Mouse (Mus musculus): ENCODE data around the gene Sowaha. TPM values are rescaled to one million over a fixed set of nuclear protein-coding genes. Genes with fewer than 3 reads are reported as not detected.

The Sowaha gene
- polyA plus RNA-seq, 1 experiment = not detected

DNA sequence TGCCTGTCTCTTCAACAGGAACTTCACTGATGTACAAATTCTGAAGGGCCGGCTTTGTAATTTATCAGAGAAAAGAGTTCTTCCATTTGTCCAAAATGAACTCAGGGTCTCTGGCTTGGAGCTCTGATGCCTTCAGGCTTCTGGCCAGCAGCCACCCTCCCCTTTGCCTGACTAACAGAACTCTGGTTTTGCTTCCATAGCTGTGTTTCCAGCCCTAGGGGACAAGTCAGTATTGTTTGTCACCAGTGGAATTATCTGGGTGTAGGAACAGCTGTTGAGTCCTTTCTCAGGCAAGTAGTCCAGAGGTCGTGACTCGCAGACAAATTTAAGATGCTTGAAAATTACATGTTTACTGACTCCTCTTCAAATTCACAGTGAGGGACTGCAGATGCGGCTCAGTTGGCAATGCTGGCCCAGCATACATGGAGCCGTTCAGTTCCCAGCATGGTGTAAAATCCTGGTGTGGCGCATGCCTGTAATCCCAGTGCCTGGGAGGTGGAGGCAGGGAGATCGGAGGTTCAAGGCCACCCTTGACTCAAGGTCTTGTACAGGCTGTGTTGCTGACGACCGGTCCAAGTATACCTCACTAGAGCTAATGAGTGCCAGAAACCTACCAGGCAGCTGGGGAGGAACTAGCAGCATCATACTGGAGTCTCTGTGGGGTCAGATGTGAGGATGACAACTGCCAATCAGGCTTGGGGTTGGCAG lies 27.2 kb upstream of the Sowaha start:
- H3K4me3 ChIP-seq (replicated peaks) = no peak overlapping the region
- peaks cover 22% of the 10 kb centered on the region for H3K27me3 ChIP-seq (replicated peaks)
- TF ChIP-seq GATA1 (IDR thresholded peaks at IDR 0.05; ENCODE audit: borderline replicate concordance, low read length) = no peak
- no peak for TF ChIP-seq FLI1 (IDR thresholded peaks at IDR 0.05; ENCODE audit: low read length)
- H3K9me3 ChIP-seq = peaks cover 4% of the 10 kb centered on the region; the same call in 1 of the 2 replicates
- peaks cover 54% of the 10 kb centered on the region for H3K4me1 ChIP-seq
- H3K36me3 ChIP-seq (replicated peaks; ENCODE audit: low read length) = no peaks in the 10 kb centered on the region

DNA sequence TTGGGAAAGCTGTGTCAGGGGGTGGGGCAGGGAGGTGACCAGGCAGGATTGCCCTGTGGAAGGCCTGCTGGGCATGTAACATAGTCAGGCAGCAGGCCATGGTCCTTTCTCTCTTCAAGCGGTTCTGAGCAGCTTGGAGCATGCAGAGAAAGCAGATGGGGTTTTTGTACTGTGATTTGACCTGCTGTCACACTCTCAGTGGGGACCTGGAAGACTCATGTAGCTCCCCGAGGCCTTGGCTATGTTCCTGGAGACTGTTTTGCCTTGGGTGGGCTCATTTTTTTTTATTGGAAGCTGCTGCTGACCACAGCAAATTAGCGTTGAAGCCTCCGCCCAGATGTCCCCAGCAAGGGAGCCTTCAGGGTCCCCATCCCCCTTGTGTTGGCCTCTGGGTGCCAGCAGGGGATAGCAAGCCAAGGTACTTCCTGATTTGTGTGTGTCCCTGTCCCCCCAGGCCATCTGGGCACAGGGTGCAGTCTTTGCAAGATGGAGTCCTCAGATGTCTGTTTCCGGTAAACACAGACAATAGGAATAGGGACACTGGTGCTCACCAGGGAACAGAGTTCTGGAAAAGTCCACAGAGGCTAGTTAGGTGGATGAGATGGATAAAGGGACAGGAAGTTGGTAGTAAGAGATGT lies 25.1 kb upstream of the Sowaha start:
- Histone ChIP-seq H3K9me3 (peaks cover 4% of the 10 kb centered on the region), H3K4me3 (replicated peaks) (no peak overlapping the region), H3K36me3 (replicated peaks; ENCODE audit: low read length) (no peaks in the 10 kb centered on the region), H3K27me3 (replicated peaks) (peaks cover 23% of the 10 kb centered on the region), H3K4me1 (peaks cover 73% of the 10 kb centered on the region)
- TF ChIP-seq FLI1 (IDR thresholded peaks at IDR 0.05; ENCODE audit: low read length) = no peak
- no peak for TF ChIP-seq GATA1 (IDR thresholded peaks at IDR 0.05; ENCODE audit: borderline replicate concordance, low read length)

DNA sequence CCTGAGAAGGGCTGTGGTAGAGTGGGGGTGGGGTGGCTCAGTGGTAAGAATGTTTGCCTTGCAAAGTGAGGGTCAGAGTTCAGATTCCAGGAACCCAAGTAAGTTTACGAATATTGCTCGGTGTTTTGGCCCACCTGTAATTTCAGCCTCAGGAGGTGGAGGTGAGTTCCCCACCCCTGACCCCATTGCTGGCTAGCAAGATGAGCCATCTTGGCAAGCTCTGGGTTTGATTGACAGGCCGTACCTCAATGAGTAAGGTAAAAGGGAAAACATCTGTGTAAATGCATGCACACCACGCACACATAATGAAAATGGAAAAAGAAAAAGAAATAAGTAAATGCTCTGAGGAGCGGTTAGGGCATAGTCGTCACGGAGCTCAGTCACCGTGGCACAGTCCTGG lies 24.3 kb upstream of the Sowaha start:
- Histone ChIP-seq H3K4me1 (peaks cover 76% of the 10 kb centered on the region), H3K4me3 (replicated peaks) (no peak overlapping the region), H3K27me3 (replicated peaks) (peaks cover 26% of the 10 kb centered on the region), H3K9me3 (peaks cover 12% of the 10 kb centered on the region), H3K36me3 (replicated peaks; ENCODE audit: low read length) (no peaks in the 10 kb centered on the region)
- TF ChIP-seq FLI1 (IDR thresholded peaks at IDR 0.05; ENCODE audit: low read length) (no peak), GATA1 (IDR thresholded peaks at IDR 0.05; ENCODE audit: borderline replicate concordance, low read length) (no peak)

DNA sequence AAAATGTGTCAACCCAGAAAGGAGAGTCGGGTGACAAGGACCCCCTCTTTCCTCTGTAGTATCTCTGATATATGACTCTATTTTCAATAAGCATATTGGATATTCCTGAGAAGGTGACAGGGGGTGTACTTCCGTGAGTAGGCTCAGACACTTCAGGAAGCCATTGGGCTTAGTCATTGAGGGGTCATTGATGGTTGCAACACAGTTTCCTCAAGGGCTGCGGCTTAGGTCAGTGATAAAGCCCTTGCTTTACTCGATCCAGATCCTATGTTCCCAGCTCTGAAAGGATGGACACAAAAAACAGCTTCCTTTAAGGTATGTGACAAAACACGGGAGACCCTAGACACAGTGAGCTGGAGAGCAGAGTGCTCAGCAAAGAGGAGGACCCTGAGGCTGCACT lies 23.7 kb upstream of the Sowaha start:
- peaks cover 13% of the 10 kb centered on the region for H3K9me3 ChIP-seq

GRCm38 (mm10) chr11:53502039-53502765 lies 22.1 kb upstream of the Sowaha start:
- H3K4me3 ChIP-seq (replicated peaks) = peak overlapping the region; percentile 14
- no peaks in the 10 kb centered on the region for H3K36me3 ChIP-seq (replicated peaks; ENCODE audit: low read length)
- peaks cover 22% of the 10 kb centered on the region for H3K27me3 ChIP-seq (replicated peaks)
- H3K9me3 ChIP-seq = peaks cover 13% of the 10 kb centered on the region
- TF ChIP-seq GATA1 (IDR thresholded peaks at IDR 0.05; ENCODE audit: borderline replicate concordance, low read length) = no peak
- TF ChIP-seq FLI1 (IDR thresholded peaks at IDR 0.05; ENCODE audit: low read length) = no peak
- peaks cover 74% of the 10 kb centered on the region for H3K4me1 ChIP-seq

More for the DNA sequence above, 23.7 kb upstream of the Sowaha start:
- Histone ChIP-seq H3K4me3 (replicated peaks) (no peak overlapping the region), H3K4me1 (peaks cover 77% of the 10 kb centered on the region), H3K27me3 (replicated peaks) (peaks cover 27% of the 10 kb centered on the region), H3K36me3 (replicated peaks; ENCODE audit: low read length) (no peaks in the 10 kb centered on the region)
- no peak for TF ChIP-seq FLI1 (IDR thresholded peaks at IDR 0.05; ENCODE audit: low read length)
- TF ChIP-seq GATA1 (IDR thresholded peaks at IDR 0.05; ENCODE audit: borderline replicate concordance, low read length) = no peak

DNA sequence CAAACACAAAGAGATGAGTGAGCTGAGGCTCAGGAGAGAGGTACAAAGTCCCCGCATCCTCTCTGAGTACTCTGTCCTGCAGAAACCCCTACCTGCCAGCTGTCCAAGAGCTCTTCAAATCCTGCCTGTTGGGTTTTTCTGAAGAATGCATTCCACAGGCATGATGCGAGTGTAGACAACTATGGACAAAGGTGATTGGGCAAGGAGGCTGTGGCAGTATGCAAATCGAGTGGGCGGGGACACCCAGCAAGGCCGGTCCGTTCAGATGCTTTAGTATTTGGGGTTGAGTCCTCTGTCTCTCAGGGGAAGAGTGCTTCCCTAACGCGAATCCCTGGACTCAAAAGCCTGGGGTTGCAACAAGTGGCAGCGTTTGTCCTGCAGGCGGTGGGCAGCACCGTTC lies 20.5 kb upstream of the Sowaha start:
- H3K9me3 ChIP-seq = peaks cover 9% of the 10 kb centered on the region
- peaks cover 31% of the 10 kb centered on the region for H3K27me3 ChIP-seq (replicated peaks)
- H3K4me1 ChIP-seq = peaks cover 69% of the 10 kb centered on the region
- no peaks in the 10 kb centered on the region for H3K36me3 ChIP-seq (replicated peaks; ENCODE audit: low read length)
- TF ChIP-seq GATA1 (IDR thresholded peaks at IDR 0.05; ENCODE audit: borderline replicate concordance, low read length) = no peak
- no peak for TF ChIP-seq FLI1 (IDR thresholded peaks at IDR 0.05; ENCODE audit: low read length)
- no peak overlapping the region for H3K4me3 ChIP-seq (replicated peaks)

GRCm38 (mm10) chr11:53496946-53497345 lies 16.9 kb upstream of the Sowaha start:
- Histone ChIP-seq H3K27me3 (replicated peaks) (peaks cover 32% of the 10 kb centered on the region), H3K36me3 (replicated peaks; ENCODE audit: low read length) (no peaks in the 10 kb centered on the region), H3K4me1 (peaks cover 45% of the 10 kb centered on the region), H3K4me3 (replicated peaks) (peak overlapping the region; percentile 40), H3K9me3 (peaks cover 8% of the 10 kb centered on the region)
- TF ChIP-seq FLI1 (IDR thresholded peaks at IDR 0.05; ENCODE audit: low read length) (no peak), GATA1 (IDR thresholded peaks at IDR 0.05; ENCODE audit: borderline replicate concordance, low read length) (no peak)

GRCm38 (mm10) chr11:53495417-53495816 lies 15.3 kb upstream of the Sowaha start:
- no peak overlapping the region for H3K4me3 ChIP-seq (replicated peaks)
- H3K36me3 ChIP-seq (replicated peaks; ENCODE audit: low read length) = no peaks in the 10 kb centered on the region
- peaks cover 8% of the 10 kb centered on the region for H3K9me3 ChIP-seq
- TF ChIP-seq GATA1 (IDR thresholded peaks at IDR 0.05; ENCODE audit: borderline replicate concordance, low read length) (no peak), FLI1 (IDR thresholded peaks at IDR 0.05; ENCODE audit: low read length) (no peak)
- H3K4me1 ChIP-seq = peaks cover 34% of the 10 kb centered on the region
- peaks cover 26% of the 10 kb centered on the region for H3K27me3 ChIP-seq (replicated peaks)

GRCm38 (mm10) chr11:53493243-53493955 lies 13.3 kb upstream of the Sowaha start:
- H3K4me1 ChIP-seq = peaks cover 38% of the 10 kb centered on the region
- TF ChIP-seq GATA1 (IDR thresholded peaks at IDR 0.05; ENCODE audit: borderline replicate concordance, low read length) = no peak
- no peak for TF ChIP-seq FLI1 (IDR thresholded peaks at IDR 0.05; ENCODE audit: low read length)
- H3K27me3 ChIP-seq (replicated peaks) = peaks cover 15% of the 10 kb centered on the region
- H3K36me3 ChIP-seq (replicated peaks; ENCODE audit: low read length) = no peaks in the 10 kb centered on the region
- no peaks in the 10 kb centered on the region; the same call in 1 of the 2 replicates for H3K9me3 ChIP-seq
- no peak overlapping the region for H3K4me3 ChIP-seq (replicated peaks)
